Mouse (Mus musculus) cortical plate, adult 2 months (tissue): Measurements from ENCODE around the gene Itgae.

Experiments
- CTCF ChIP-seq: fragments of 200-500 bp; IDR thresholded peaks from 2 replicates; pipeline ENCODE4 v1.5.1; 2011; ENCODE audit warnings: mild to moderate bottlenecking, control low read depth, low read length; ENCODE audit not compliant: insufficient read depth; ENCODE audit errors: extremely low read depth
- POLR2A ChIP-seq: fragments of 200-500 bp; IDR thresholded peaks from 2 replicates; pipeline ENCODE4 v1.6.1; 2011; ENCODE audit warnings: mild to moderate bottlenecking, low read length, control low read depth; ENCODE audit not compliant: insufficient read depth; ENCODE audit errors: extremely low read depth

GRCm38 (mm10) chr11:73136587-73136986 is 46.2 kb downstream of the Itgae start:
- TF ChIP-seq CTCF: no peak
- no peak for TF ChIP-seq POLR2A
